Mouse (Mus musculus) myocyte (in vitro differentiated cells): Measurements from ENCODE around the gene Rtel1. TPM values are rescaled to one million over a fixed set of nuclear protein-coding genes. Genes with fewer than 3 reads are reported as not detected.

Source experiments
- H3K27me3 ChIP-seq: one replicate; pipeline ENCODE4 v1.6.1; 2011; ENCODE audit not compliant: control insufficient read depth, insufficient read depth, insufficient read length
- H3K36me3 ChIP-seq: one replicate; pipeline ENCODE4 v1.6.1; 2011; ENCODE audit not compliant: control insufficient read depth, insufficient read depth
- H3K4me2 ChIP-seq: one replicate; pipeline ENCODE4 v1.6.1; 2011; ENCODE audit warnings: low read depth, control low read depth
- H3K4me3 ChIP-seq: one replicate; pipeline ENCODE4 v1.5.1; 2011; ENCODE audit warnings: mild to moderate bottlenecking, control low read depth, moderate library complexity
- H3K79me2 ChIP-seq: one replicate; pipeline ENCODE4 v1.6.1; 2011; ENCODE audit not compliant: control insufficient read depth, insufficient read depth
- H3ac ChIP-seq: one replicate; pipeline ENCODE4 v1.6.1; 2011; ENCODE audit not compliant: control insufficient read depth, insufficient read length
- CEBPB ChIP-seq: IDR thresholded peaks from 2 replicates; pipeline ENCODE4 v1.6.1; 2011; ENCODE audit warnings: mild to moderate bottlenecking, moderate library complexity; ENCODE audit not compliant: poor library complexity, insufficient read depth, severe bottlenecking
- E2F4 ChIP-seq: IDR thresholded peaks from one replicate; pipeline ENCODE4 v1.6.1; 2011; ENCODE audit warnings: mild to moderate bottlenecking, control low read depth, moderate library complexity; ENCODE audit not compliant: insufficient read depth
- MAX ChIP-seq: IDR thresholded peaks from one replicate; pipeline ENCODE4 v1.6.1; 2011; ENCODE audit warnings: low read depth, mild to moderate bottlenecking, control low read depth
- MYOD1 ChIP-seq, 3 experiments: IDR thresholded peaks; one replicate each; pipeline ENCODE4 v1.6.1; 2011; ENCODE audit warnings: control low read depth in 2 of 3, low read depth in 2 of 3, mild to moderate bottlenecking in 2 of 3, moderate library complexity in 1 of 3; ENCODE audit not compliant: insufficient read length in 2 of 3, control insufficient read depth in 1 of 3
- MYOG ChIP-seq, 3 experiments: IDR thresholded peaks; one replicate each; pipeline ENCODE4 v1.6.1; 2011; ENCODE audit warnings: control low read depth in 2 of 3, low read depth in 2 of 3, mild to moderate bottlenecking in 2 of 3; ENCODE audit not compliant: insufficient read length in 2 of 3, control insufficient read depth in 1 of 3, insufficient read depth in 1 of 3
- POLR2A ChIP-seq: IDR thresholded peaks from one replicate; pipeline ENCODE4 v1.6.1; 2011; ENCODE audit warnings: low read depth, mild to moderate bottlenecking, control low read depth, moderate library complexity; ENCODE audit not compliant: insufficient read length
- POLR2AphosphoS2 ChIP-seq: IDR thresholded peaks from one replicate; pipeline ENCODE4 v1.6.1; 2011; ENCODE audit warnings: low read depth, control low read depth; ENCODE audit not compliant: insufficient read length
- REST ChIP-seq: IDR thresholded peaks from one replicate; pipeline ENCODE4 v1.6.1; 2011; ENCODE audit warnings: mild to moderate bottlenecking, control low read depth, moderate library complexity; ENCODE audit not compliant: insufficient read depth, insufficient read length
- SRF ChIP-seq: IDR thresholded peaks from one replicate; pipeline ENCODE4 v1.6.1; 2011; ENCODE audit warnings: low read depth; ENCODE audit not compliant: control insufficient read depth, insufficient read length
- TCF12 ChIP-seq: IDR thresholded peaks from one replicate; pipeline ENCODE4 v1.6.1; 2011; ENCODE audit warnings: mild to moderate bottlenecking, control low read depth; ENCODE audit not compliant: poor library complexity, insufficient read depth, severe bottlenecking
- TCF3 ChIP-seq: IDR thresholded peaks from one replicate; pipeline ENCODE4 v1.6.1; 2011; ENCODE audit warnings: low read depth, control low read depth; ENCODE audit not compliant: insufficient read length
- USF1 ChIP-seq: IDR thresholded peaks from one replicate; pipeline ENCODE4 v1.6.1; 2011; ENCODE audit warnings: low read depth, mild to moderate bottlenecking, control low read depth, moderate library complexity
- polyA plus RNA-seq: library from polyadenylated mRNA; unstranded; fragments of >200 nt; fragmentation: generic; extraction: Trizol; gene quantifications from one replicate; pipeline ENCODE4 v1.2.1, GENCODE M21; 2012; ENCODE audit warnings: missing spikeins

Gene Rtel1
- polyA plus RNA-seq, result 23.6 TPM

GRCm38 (mm10) chr2:181319248-181320102 lies at the start of gene Rtel1:
Gene Rtel1 (plus strand): TSS chr2:181319739.
- Histone ChIP-seq H3K36me3 (no peaks in the 10 kb centered on the region), H3K4me2 (peak within 1 kb of the TSS; percentile 93), H3K4me3 (peak within 1 kb of the TSS; percentile 65), H3ac (peak within 1 kb of the TSS; percentile 52), H3K79me2 (peaks cover 13% of the 10 kb centered on the region), H3K27me3 (peaks cover 3% of the 10 kb centered on the region)
- peak; percentile 32 for TF ChIP-seq SRF
- TF ChIP-seq MAX, result peak; percentile 88
- no peak for TF ChIP-seq TCF3
- TF ChIP-seq USF1, result no peak
- TF ChIP-seq E2F4, result peak; percentile 96
- peak; percentile 66 for TF ChIP-seq POLR2A
- peak; percentile 69 for TF ChIP-seq POLR2AphosphoS2

GRCm38 (mm10) chr2:181272092-181272491 lies 47.4 kb upstream of the Rtel1 start:
- no peak overlapping the region for H3K4me3 ChIP-seq
- no peak overlapping the region for H3K4me2 ChIP-seq
- peaks cover 52% of the 10 kb centered on the region for H3K36me3 ChIP-seq
- H3ac ChIP-seq, result no peak overlapping the region
- no peaks in the 10 kb centered on the region for H3K27me3 ChIP-seq
- no peak for TF ChIP-seq CEBPB
- TF ChIP-seq MYOD1 (IDR thresholded peaks at IDR 0.05; ENCODE audit: control insufficient read depth in 1 of 3, insufficient read length in 2 of 3, low read depth in 2 of 3), result no peak
- TF ChIP-seq TCF3, result no peak
- TF ChIP-seq E2F4, result no peak
- TF ChIP-seq POLR2AphosphoS2, result no peak
- TF ChIP-seq POLR2A, result no peak
- H3K79me2 ChIP-seq, result peaks cover 8% of the 10 kb centered on the region

- no peak overlapping the region for H3ac ChIP-seq
- no peak overlapping the region for H3K4me3 ChIP-seq
- TF ChIP-seq SRF (no peak), CEBPB (no peak), TCF3 (no peak), POLR2AphosphoS2 (no peak), POLR2A (no peak), MAX (no peak), REST (no peak), TCF12 (no peak), MYOD1 (IDR thresholded peaks at IDR 0.05; ENCODE audit: control insufficient read depth in 1 of 3, insufficient read length in 2 of 3, low read depth in 2 of 3) (no peak), MYOG (IDR thresholded peaks at IDR 0.05; ENCODE audit: control insufficient read depth in 1 of 3, insufficient read depth in 1 of 3, insufficient read length in 2 of 3, low read depth in 2 of 3) (no peak), E2F4 (no peak), USF1 (no peak)
- no peaks in the 10 kb centered on the region for H3K27me3 ChIP-seq
- peaks cover 47% of the 10 kb centered on the region for H3K36me3 ChIP-seq
- H3K79me2 ChIP-seq, result peaks cover under 1% of the 10 kb centered on the region
- H3K4me2 ChIP-seq, result no peak overlapping the region
These were observed 45.7 kb upstream of the Rtel1 start for GRCm38 (mm10) chr2:181273829-181274228.

- Histone ChIP-seq H3ac (no peak overlapping the region), H3K36me3 (peaks cover 46% of the 10 kb centered on the region), H3K27me3 (no peaks in the 10 kb centered on the region), H3K4me2 (no peak overlapping the region), H3K4me3 (no peak overlapping the region), H3K79me2 (peaks cover 7% of the 10 kb centered on the region)
- TF ChIP-seq POLR2A, result no peak
- no peak for TF ChIP-seq TCF3
- no peak for TF ChIP-seq POLR2AphosphoS2
- TF ChIP-seq MYOG (IDR thresholded peaks at IDR 0.05; ENCODE audit: control insufficient read depth in 1 of 3, insufficient read depth in 1 of 3, insufficient read length in 2 of 3, low read depth in 2 of 3), result no peak
- no peak for TF ChIP-seq SRF
- TF ChIP-seq MYOD1 (IDR thresholded peaks at IDR 0.05; ENCODE audit: control insufficient read depth in 1 of 3, insufficient read length in 2 of 3, low read depth in 2 of 3), result no peak
- no peak for TF ChIP-seq MAX
- TF ChIP-seq E2F4, result no peak
- TF ChIP-seq REST, result no peak
- TF ChIP-seq TCF12, result no peak
- TF ChIP-seq CEBPB, result no peak
- no peak for TF ChIP-seq USF1
These were observed 44.9 kb upstream of the Rtel1 start for GRCm38 (mm10) chr2:181274639-181275038.
